Mouse (Mus musculus) layer of hippocampus, adult 2 months (tissue): ENCODE data around the gene Rab1b. TPM values are rescaled to one million over a fixed set of nuclear protein-coding genes. Genes with fewer than 3 reads are reported as not detected.
"Not testable (repeated sequence)": the region's sequence is repeated elsewhere in the genome, so short reads cannot be mapped to it uniquely, and the experiment has no call there.

Experiments
- DNase-seq, 2 experiments: peaks; one replicate each; pipeline ENCODE4 v3.0.0; 2022; ENCODE audit warnings: low spot score in 2 of 2
- H3K27ac ChIP-seq: fragments of 200-600 bp; 2 replicates; pipeline ENCODE4 v1.8.1; 2022
- H3K4me3 ChIP-seq: fragments of 200-600 bp; 2 replicates; pipeline ENCODE4 v1.8.1; 2022; ENCODE audit warnings: mild to moderate bottlenecking
- CTCF ChIP-seq: fragments of 200-600 bp; conservative IDR thresholded peaks from 2 replicates; pipeline ENCODE4 v1.8.1; 2022; ENCODE audit warnings: antibody characterized with exemption, mild to moderate bottlenecking, moderate library complexity
- total RNA-seq, 2 experiments: library from RNA; stranded (reverse); gene quantifications; 2 replicates each; pipeline ENCODE4 v1.2.3; 2021

The Rab1b gene
- total RNA-seq, 2 experiments from 2014 or later = 156 to 169 TPM

DNA sequence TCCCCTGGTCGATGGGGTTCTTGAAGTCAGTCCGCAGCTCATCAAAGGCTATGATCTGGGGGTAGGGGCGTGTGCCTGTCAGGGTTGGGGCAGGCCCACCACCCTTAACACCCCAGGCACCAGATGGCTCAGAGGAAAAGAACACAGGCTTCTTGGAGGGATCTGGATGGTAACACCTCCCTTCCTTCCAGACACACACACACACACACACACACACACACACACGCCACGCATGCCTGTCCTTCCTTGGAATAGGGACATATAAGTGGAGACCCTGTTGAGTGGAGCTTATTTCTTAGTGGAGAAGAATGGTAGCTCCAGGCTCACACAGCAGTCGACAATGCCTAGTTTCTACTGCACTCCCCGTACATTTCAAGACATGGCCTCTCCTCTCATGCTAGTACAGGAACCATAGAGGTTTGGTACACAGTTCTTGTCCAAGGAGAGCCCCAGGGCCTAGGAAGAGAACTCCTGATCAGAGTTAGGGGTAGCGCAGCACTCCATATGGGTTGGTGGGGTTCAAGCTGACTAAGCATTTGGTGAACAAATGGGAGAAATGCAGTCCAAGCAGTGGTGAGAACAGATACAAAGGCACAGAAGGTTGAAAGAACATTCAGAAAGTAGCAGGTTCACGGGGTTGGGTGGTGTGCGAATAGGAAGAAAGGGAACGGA, 12.0 kb downstream of the Rab1b start:
- TF ChIP-seq CTCF = no peak

DNA sequence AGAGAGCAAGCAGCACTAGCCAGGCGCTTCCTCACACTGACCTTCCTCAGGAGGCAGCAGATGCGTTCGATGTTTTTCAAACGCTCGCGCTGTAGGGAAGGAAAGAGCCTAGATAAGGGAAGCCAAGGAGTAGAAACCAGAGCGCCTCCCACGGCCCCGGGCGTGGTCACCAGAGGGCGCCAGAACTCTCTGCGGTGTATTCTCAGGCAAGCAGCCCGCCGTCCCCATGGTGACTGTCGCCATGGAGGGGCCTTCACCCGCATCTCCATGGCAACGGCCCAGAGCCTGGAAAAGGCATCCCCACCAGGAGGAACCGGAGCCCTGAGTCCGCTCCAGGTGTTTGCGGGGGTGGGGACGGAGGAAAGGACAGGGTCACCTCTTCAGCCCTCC, 12.6 kb downstream of the Rab1b start:
- peak; percentile 98 to 100 for DNase-seq
- Histone ChIP-seq H3K27ac (peak overlapping the region; percentile 97), H3K4me3 (peak overlapping the region; percentile 71)
- TF ChIP-seq CTCF = peak; percentile 96

More for the DNA sequence above, 12.0 kb downstream of the Rab1b start:
- H3K4me3 ChIP-seq = peak overlapping the region; percentile 71
- no peak for DNase-seq
- H3K27ac ChIP-seq = peak overlapping the region; percentile 97

DNA sequence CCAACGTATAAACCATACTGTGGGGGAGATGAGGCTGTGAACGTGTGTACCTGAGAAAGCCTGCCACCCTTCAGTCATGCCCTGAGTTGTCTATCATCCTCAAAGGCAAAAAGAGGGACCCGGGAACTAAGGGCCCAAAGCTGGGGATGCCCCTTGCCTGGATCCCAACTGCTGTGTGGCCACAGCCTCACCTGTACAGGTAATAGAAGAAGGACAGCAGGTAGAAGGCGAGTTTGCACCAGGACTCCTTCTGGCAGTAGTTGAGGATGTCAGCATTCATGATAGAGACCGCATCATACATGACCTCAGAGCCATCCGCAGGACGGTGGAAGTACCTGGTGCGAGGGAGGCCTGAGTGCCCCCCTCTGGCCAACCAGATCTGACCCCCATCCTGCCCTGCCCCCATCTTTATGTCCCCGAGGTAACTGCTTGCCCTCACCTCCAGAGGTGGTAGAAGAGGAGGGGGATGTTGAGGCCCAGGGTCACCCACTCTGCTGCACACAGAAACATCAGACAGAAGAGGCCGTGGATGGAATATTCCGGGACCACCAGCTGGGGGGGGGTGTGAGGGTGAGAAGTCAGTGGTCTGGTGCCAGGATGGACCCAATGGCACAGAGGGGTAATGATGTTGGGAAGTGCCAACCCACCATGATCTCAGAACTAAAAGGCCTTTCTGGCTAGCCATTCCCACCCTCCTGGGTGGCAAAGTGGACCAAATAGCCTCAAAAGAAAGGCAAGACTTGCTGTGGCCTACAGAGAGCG, 13.2 kb downstream of the Rab1b start:
- Histone ChIP-seq H3K4me3 (peak overlapping the region; percentile 71), H3K27ac (peak overlapping the region; percentile 97)
- no peak for DNase-seq
- TF ChIP-seq CTCF = no peak

DNA sequence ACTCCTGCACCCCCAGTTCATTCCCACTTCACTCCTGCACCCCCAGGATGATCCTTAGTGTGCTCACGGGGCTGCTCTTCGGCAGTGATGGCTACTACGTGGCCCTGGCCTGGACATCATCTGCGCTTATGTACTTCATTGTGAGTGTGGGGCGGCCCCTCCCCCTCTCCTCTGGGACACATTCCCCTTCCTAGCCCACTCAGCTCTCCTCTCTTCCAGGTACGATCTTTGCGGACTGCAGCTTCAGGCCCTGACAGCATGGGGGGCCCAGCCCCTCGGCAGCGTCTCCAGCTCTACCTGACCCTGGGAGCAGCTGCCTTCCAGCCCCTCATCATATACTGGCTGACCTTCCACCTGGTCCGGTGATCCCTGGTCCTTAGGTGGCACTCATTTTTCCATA, 14.8 kb downstream of the Rab1b start:
- Histone ChIP-seq H3K27ac (peak overlapping the region; percentile 97; the same call in 1 of the 2 replicates), H3K4me3 (no peak overlapping the region)
- DNase-seq = no peak
- TF ChIP-seq CTCF = no peak

DNA sequence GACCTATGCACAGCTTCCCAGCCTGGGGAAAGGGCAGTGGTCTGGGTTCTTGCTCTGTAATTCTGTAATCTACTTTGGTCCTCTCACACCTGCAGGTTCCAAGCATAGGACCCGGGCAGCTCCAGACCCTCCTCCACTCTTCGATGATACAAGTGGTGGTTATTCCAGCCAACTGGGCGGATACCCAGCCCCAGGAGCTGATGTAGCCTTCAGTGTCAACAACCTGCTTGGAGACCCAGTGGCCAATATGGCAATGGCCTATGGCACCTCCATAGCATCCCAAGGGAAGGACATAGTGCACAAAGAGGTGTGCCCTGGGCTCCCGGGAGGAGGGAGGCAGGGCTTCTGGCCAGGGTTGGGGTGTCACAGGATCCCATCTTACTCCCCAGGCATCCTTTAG, 17.5 kb downstream of the Rab1b start:
- DNase-seq = no peak
- Histone ChIP-seq H3K4me3 (no peak overlapping the region; the same call in 1 of the 2 replicates), H3K27ac (no peak overlapping the region)
- TF ChIP-seq CTCF = no peak

DNA sequence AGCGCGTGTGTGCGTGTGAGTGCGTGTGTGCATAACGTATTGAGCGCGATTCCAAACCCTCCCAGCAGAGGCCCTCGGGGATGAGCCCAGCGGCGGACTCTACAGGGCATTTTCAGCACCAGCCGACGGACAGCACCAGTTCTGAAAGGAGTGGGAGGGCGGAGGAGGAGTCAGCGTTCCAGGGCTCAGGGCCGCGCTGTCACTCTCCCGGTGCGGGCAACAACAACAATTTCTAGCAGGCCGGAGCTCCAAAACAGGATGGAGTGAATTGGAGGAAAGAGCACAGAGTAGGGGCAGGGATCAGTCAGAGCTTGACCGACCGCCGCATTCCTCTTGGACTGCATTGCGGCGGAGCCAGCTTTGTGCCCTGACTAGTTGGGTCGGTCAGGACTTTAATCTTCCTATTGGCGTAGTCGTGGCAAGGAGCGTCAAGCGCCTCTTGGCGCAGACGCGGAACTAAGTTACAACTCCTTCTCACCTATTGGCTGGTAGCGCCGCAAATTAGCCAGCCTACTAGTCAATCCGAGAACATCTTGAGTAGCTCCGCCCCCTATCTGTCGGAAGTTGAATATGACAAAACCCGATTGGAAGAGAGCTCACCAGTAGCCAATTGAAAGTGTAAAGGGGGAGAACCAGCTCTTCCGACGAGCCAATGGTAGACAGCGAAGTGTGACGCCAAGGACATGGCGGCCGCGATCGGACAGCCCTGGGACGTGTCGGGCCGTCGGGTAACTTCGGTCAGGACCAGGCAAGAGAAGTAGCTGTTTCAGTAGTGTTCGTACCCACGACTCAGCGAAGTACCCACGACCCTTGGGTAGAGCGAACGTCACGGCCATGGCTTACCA, 18.8 kb downstream of the Rab1b start, which contains the start of gene Yif1a:
Gene Yif1a (plus strand): TSS at position 655 of the 845 bp plus-strand sequence.
- H3K27ac ChIP-seq = peak within 1 kb of the TSS; percentile 91
- peak; percentile 90 to 98 for DNase-seq
- TF ChIP-seq CTCF = peak; percentile 65

DNA sequence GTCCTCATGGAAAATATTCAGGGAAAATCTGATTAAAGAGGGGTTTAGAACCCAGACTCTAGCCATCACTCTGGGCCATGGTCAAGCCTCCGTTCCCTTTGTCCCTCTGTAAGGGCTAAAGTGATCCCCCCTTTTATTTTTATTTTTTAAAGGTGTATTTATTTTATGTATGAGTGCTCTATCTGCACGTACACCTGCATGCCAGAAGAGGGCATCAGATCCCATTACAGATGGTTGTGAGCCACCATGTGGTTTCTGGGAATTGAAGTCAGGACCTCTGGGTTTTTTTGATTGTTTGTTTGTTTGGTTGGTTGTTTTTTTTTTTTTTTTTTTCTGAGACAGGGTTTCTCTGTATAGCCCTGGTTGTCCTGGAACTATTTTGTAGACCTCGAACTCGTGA, 20.3 kb downstream of the Rab1b start:
- peak; percentile 74 for TF ChIP-seq CTCF
- H3K4me3 ChIP-seq, DNase-seq: not testable (repeated sequence)
- H3K27ac ChIP-seq = peak overlapping the region; percentile 99

More for the DNA sequence above, 18.8 kb downstream of the Rab1b start, which contains the start of gene Yif1a:
- peak within 1 kb of the TSS; percentile 93 for H3K4me3 ChIP-seq

DNA sequence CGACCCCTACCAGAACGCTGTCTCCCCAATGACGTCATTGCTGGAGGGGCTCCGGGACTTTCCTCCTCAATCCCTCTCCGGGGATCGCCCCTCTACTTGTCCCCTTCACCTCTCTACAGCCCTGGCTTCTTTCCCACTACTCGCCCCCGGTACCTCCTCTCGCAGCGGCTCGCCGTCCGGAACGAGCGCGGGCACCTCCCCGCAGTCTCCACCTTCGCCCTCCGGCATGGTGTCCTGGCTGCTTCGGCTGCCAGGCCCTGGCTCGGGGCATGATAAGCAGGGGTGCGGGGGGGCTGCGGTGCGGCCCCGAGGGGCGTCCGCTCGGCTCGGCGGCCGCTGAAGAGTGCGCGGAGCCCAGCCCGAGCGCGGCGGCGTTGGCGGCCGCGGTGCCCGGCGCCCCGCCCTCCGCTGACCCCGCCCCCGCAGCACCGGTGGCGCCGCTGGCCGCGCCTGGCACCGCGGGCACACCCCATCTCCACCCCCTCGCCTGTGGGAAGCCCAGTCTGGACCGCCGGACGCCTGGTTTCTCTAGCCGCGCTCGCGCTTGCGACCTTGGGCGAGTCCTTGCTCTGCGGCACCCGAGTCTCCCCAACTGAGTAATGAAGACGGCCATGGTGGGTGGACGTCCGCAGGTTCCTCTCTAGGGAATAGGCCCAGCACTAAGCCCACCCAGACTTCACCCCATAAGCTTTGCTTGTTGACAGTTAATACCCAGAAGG, 21.6 kb downstream of the Rab1b start, which contains the start of gene Tmem151a:
Gene Tmem151a (minus strand): TSS at position 387 of the 719 bp plus-strand sequence.
- DNase-seq = no peak

DNA sequence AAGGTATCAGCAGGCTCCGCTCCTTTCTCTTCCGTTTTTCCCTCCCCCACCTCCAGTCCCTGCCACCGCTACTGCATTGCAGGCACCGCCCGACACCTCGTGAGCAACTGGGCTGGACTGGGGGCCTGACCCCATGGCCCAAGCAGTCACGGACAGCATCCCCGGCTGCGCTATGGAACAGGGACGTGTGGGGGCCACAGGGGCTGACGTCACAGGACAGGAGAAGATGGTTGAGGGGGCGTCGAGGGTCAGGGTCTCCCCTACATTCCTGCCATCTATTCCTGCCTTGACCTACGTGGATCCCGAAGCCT, 22.1 kb downstream of the Rab1b start:
- no peak for TF ChIP-seq CTCF
- peak overlapping the region; percentile 89 for H3K4me3 ChIP-seq
- peak overlapping the region; percentile 99 for H3K27ac ChIP-seq
- no peak for DNase-seq

More for the DNA sequence above, 21.6 kb downstream of the Rab1b start, which contains the start of gene Tmem151a:
- H3K4me3 ChIP-seq = peak within 1 kb of the TSS; percentile 89
- H3K27ac ChIP-seq = peak within 1 kb of the TSS; percentile 99
- no peak for TF ChIP-seq CTCF

DNA sequence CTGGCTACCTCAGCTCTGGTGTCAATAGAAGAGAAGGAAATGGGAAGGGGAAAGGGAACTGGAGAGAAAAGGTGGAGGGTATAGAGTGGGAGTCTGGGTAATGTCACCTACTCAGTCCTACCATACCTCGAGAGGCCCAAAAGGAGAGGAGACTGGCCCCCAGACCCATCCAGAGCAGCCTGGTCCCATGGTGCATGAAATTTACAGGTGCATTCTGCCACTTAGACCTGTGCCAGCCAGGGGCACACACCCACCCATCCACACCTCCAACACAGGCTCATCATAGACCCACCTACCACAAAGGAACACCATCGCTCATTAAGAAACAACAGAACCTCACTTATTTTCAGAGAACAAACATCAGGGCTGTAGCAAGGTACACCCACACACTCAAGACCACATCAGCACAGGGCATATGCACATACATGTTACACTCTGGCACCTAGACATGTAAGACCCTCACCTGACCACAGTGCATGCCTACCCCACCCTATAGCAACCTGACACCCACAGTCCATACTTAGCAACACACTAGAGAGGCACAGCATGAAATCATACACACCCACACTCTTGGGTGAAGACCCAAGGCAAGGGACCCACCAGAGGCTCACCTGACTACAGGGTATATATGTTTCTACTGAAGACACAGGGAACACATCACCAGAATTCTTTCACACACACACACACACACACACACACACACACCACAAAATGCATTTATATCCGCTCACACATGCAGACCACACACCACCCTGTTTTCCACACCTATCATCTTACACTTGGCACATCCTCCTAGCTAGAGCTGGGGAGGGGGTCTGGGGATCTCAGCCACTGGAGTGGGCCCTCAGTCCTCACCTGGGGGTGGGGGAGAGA, 22.7 kb downstream of the Rab1b start:
- Histone ChIP-seq H3K4me3 (peak overlapping the region; percentile 89), H3K27ac (peak overlapping the region; percentile 99)
- TF ChIP-seq CTCF = no peak
- DNase-seq = no peak

DNA sequence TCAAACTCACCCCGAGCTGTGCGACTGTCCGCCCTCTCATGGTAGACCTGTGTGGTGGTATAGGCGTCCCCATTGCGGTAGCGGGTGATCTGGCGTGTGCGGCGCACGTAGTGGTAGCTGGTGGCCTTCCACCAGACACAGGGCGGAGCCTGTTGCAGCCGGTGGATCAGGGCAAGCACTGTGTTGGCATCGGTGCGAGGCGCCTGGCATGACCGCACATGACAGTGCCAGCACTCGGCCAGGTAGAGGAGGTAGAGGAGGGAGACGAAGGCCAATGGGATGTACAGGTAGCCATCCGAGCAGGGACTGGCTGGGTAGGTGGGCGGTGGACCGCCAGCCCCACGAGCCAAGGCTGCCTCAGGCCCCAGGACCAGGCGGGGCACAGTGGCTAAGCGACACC, 24.3 kb downstream of the Rab1b start:
- no peak for TF ChIP-seq CTCF
- no peak for DNase-seq
- Histone ChIP-seq H3K4me3 (peak overlapping the region; percentile 18; the same call in 1 of the 2 replicates), H3K27ac (peak overlapping the region; percentile 62; the same call in 1 of the 2 replicates)
